Mouse (Mus musculus) E14TG2a.4 (cell line): ENCODE data around the gene Diras2.

ENCODE experiments used
- H3K27me3 ChIP-seq: 2 replicates; pipeline ENCODE4 v1.6.1; 2014; ENCODE audit warnings: low read length, control low read depth; ENCODE audit not compliant: insufficient read depth
- H3K36me3 ChIP-seq: 2 replicates; pipeline ENCODE4 v1.6.1; 2014; ENCODE audit warnings: low read length, control low read depth; ENCODE audit not compliant: insufficient read depth
- H3K4me1 ChIP-seq: replicated peaks from 2 replicates; pipeline ENCODE4 v1.6.1; 2014; ENCODE audit warnings: low read depth, low read length, control low read depth
- H3K4me3 ChIP-seq: replicated peaks from 2 replicates; pipeline ENCODE4 v1.5.1; 2014; ENCODE audit warnings: mild to moderate bottlenecking, low read length
- H3K9me3 ChIP-seq: 2 replicates; pipeline ENCODE4 v1.6.1; 2014; ENCODE audit warnings: low read length, control low read depth
- CTCF ChIP-seq: conservative IDR thresholded peaks from 2 replicates; pipeline ENCODE4 v1.5.1; 2014; ENCODE audit warnings: low read length
- NANOG ChIP-seq: IDR thresholded peaks from 2 replicates; pipeline ENCODE4 v1.6.1; 2014; ENCODE audit warnings: borderline replicate concordance, low read length, mixed read lengths
- POU5F1 ChIP-seq: IDR thresholded peaks from 2 replicates; pipeline ENCODE4 v1.6.1; 2014; ENCODE audit warnings: low read length, borderline replicate concordance

Diras2 gene

DNA sequence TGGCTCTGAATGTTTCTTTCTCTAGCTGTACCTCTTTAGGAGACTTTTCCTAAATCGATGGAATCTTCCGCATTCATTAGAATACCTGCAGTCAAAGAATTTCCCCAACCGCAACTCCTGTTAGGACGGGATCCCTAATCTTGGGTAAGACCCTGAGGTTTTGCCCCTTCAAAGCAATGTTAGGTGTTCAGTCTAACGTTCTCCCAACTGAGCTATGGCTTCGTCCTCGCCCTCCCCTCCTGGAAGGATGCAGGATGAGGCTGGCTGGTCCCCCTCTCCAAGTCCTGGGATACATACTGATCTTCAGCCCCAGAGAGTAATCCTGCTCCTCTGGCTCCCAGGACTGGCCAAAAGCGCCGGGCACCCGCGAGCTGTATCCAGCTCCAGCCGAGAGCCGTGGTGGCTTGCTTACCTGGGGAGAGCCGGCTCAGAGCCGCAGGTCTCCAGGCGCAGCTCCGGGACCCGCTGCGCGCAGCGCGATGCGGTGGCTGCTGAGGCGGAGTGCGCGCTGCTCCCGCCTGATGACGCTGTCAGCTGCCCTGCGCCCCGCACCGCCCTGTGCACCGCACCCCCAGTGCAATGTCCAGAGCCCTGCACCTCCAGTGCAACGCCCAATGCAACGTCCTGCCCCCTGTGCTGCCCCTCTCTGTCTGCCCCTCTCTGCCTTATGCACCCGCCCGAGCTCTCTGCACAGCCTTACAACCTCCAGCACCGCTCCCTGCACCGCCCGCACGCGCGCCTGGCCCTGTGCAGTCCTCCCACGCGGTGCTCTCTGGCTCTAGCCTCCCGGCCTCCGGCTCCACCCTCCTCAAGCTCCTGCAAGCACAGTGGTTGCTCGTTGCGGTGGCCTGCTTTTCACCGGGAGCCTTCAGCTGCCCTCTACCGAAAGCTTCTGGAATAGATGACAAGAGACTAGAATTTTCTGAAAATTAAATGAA lies 802 bp downstream of the Diras2 start:
- Histone ChIP-seq H3K4me3 (peak overlapping the region; percentile 82), H3K9me3 (peaks cover 10% of the 10 kb centered on the region), H3K36me3 (no peaks in the 10 kb centered on the region), H3K27me3 (peaks cover 42% of the 10 kb centered on the region), H3K4me1 (peaks cover 8% of the 10 kb centered on the region)
- TF ChIP-seq POU5F1 (no peak), CTCF (peak; percentile 22), NANOG (no peak)

DNA sequence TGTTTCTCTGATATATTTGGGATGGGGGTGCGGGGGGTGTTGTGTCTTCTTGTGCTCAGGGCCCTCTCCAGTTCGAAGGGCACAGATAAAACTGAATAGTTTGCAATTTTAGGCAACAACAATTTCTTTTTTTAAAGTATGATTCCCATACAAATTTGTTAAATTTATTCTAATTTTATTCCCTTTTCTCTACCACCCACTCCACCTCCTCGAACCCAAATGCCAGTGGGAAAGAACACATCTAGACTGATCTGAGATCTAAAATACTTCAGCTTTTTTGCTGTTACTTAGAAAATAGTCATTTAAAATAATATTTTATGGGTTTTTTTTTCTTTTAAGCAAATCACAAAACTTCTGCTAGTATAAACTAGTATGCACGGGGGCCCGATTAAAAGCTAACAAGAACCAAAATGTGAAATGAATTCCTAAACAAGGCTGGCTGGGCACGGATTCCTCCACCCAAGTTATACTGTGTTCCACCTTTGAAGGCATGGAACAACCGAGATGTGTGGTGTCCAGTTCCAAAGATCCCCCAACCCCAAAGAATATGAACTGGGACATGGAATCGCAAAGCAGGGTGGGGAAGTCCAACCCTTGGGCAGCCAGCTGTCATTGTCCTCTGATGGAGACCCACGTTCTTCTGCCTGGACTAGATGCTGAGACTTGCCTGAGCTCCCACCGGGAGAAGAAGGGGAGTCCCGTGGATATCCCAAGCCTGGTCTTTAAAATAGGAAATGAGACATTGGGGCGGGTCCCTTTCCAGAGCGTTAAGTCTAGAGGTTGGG lies 1.7 kb downstream of the Diras2 start:
- Histone ChIP-seq H3K4me3 (peak overlapping the region; percentile 82), H3K36me3 (no peaks in the 10 kb centered on the region), H3K27me3 (peaks cover 37% of the 10 kb centered on the region), H3K4me1 (peaks cover 8% of the 10 kb centered on the region), H3K9me3 (peaks cover 10% of the 10 kb centered on the region)
- no peak for TF ChIP-seq NANOG
- TF ChIP-seq POU5F1, result no peak
- no peak for TF ChIP-seq CTCF

DNA sequence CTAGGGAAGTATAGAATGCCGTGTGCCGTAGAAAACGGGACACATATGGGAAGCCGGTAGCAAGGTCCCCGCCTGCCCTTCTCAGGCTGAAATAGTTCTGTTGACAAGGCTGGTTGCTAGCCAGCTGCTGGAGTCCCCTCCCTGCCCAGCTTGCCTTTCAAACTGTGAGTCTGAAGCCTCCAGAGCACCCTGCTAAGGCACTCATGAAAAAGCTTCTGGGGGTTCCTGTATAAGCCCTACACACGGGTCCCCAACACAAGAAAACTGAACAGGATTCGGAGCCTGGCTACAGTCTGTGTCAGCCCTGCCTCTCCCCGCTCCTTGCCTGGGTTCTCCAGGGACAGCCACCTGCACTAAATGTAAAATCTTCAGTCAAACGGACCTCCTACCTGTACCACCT lies 2.3 kb downstream of the Diras2 start:
- Histone ChIP-seq H3K4me3 (no peak overlapping the region), H3K36me3 (no peaks in the 10 kb centered on the region), H3K9me3 (peaks cover 10% of the 10 kb centered on the region), H3K4me1 (peaks cover 8% of the 10 kb centered on the region), H3K27me3 (peaks cover 31% of the 10 kb centered on the region)
- TF ChIP-seq POU5F1 (no peak), CTCF (no peak), NANOG (no peak)

DNA sequence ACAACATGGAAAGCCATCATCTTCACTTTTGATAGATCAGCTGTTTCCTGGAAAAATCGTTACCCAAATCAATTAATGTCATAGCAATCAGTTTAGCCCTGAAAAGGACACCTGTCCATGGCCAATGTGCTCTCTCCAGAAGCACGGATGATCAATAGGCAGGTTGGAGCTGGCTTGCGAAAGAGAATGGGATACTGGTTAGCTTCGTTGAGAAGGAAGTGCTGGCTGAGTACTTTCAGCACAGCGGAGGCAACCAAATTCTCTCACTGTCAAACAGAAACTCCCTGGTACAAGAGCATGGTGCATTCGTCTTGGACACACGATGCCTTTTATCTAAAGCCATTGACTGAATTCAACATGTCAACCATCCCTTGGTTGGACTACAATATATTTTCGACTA lies 2.8 kb downstream of the Diras2 start:
- no peak for TF ChIP-seq CTCF
- TF ChIP-seq POU5F1, result no peak
- TF ChIP-seq NANOG, result no peak
- H3K9me3 ChIP-seq, result peaks cover 9% of the 10 kb centered on the region
- H3K4me1 ChIP-seq, result peaks cover 8% of the 10 kb centered on the region
- no peak overlapping the region for H3K4me3 ChIP-seq
- no peaks in the 10 kb centered on the region for H3K36me3 ChIP-seq
- H3K27me3 ChIP-seq, result peaks cover 30% of the 10 kb centered on the region

DNA sequence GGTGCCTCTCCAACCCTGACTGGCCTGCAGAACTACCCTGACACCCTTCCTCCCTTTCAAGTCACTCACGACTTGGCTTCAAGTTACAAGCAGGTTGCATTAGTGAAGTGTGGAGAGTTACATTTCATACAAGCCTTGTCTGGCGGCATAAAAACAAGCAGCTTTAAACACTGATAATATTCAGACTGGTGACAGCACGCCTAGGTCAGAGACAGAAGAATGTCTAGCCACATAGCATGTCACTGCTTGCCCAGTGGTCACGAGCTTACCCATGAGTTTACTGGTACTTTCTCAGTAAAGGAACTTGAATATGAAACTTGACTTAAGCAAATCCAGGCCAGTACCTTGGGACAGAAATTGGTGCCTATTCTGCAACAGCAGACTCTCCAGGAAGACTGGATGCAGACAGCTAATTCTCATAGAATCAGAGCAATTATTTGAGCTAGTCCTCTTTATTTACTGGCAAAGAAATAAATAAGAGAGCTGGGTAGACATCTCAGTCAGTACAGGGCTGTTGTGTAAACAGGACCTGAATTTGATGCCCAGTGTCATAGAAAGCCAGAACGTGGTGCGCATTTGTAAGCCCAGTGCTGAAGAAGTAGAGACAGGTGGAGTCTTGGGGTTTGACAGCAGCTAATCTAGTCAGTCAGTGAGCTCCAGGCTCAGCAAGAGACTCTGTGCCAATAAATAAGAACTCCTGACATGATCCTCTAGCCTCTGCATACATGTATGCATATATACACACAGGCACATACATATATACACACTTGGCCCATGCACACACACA lies 4.6 kb downstream of the Diras2 start:
- H3K27me3 ChIP-seq, result peaks cover 30% of the 10 kb centered on the region
- peaks cover 8% of the 10 kb centered on the region for H3K4me1 ChIP-seq
- TF ChIP-seq NANOG (no peak), CTCF (no peak), POU5F1 (no peak)
- no peaks in the 10 kb centered on the region for H3K36me3 ChIP-seq
- no peaks in the 10 kb centered on the region for H3K9me3 ChIP-seq
- H3K4me3 ChIP-seq, result no peak overlapping the region

DNA sequence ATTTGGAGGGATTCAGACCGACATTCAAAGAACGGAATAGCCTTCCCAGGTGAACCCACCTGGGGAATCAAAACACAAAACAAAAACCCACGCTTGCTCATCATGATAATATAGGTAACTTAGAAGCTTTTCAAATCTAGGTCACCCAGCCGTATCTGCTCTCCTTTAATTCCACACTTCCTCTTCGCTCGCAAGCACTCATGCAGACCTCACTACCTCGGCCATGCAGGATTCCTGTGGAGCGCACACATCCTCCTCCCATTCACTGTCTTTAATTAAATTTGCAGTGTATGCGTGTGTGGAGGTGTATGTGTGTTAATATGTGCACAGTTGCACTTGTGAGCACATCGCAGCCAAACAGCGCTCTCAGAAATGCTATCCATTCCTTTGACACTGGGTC lies 6.8 kb downstream of the Diras2 start:
- H3K27me3 ChIP-seq, result peaks cover 16% of the 10 kb centered on the region
- no peaks in the 10 kb centered on the region for H3K9me3 ChIP-seq
- H3K36me3 ChIP-seq, result no peaks in the 10 kb centered on the region
- TF ChIP-seq CTCF, result no peak
- no peak for TF ChIP-seq NANOG
- no peak for TF ChIP-seq POU5F1
- 0 out of 2 replicates have a peak, but pooled peaks cover 1% of the 10 kb centered on the region for H3K4me1 ChIP-seq
- H3K4me3 ChIP-seq, result no peak overlapping the region

DNA sequence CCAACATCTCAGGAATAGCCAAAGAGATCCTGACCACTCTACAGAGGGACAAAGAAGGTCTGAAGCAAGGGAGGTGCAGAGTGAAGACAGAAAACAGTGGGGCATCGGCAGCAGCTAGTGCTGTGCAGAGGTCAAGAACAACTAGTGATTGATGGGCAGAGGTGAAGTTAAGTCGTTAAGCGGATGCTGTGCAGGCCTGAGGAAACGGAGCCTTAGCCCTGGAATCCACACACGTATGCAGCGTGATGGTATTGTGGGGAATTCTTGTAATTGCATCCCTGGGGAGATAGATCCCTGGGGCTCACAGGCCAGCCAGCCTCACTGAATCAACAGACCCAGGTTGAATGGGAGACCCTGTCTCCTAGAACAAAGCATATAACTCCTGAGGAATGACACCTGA lies 9.9 kb downstream of the Diras2 start:
- no peaks in the 10 kb centered on the region for H3K27me3 ChIP-seq
- TF ChIP-seq NANOG (no peak), CTCF (no peak), POU5F1 (no peak)
- no peaks in the 10 kb centered on the region for H3K36me3 ChIP-seq
- H3K9me3 ChIP-seq, result no peaks in the 10 kb centered on the region
- H3K4me1 ChIP-seq, result 0 out of 2 replicates have a peak, but pooled peaks cover 7% of the 10 kb centered on the region
- no peak overlapping the region for H3K4me3 ChIP-seq

DNA sequence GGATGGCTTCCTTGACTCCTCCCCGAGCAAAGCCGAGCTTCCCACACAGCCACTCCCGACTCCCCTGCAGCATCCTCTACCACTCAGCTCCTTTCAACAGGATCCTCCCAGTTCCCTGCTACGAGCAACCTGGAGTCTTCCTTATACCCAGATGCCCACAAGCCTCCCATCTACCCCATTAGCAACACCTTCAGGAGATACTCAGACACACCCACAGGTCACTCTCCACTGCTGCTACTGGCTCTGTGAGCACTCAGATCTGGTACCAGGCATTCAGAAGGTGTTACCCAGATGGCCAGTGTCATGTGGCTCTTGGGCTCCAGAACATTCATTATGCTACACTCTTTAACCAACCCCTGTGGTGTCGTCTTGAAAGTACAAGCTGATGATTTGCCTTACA lies 11.7 kb downstream of the Diras2 start:
- H3K27me3 ChIP-seq, result no peaks in the 10 kb centered on the region
- 0 out of 2 replicates have a peak, but pooled peaks cover 7% of the 10 kb centered on the region for H3K4me1 ChIP-seq
- H3K36me3 ChIP-seq, result no peaks in the 10 kb centered on the region
- TF ChIP-seq NANOG (no peak), POU5F1 (no peak), CTCF (no peak)
- no peak overlapping the region for H3K4me3 ChIP-seq
- no peaks in the 10 kb centered on the region for H3K9me3 ChIP-seq
